Mouse (Mus musculus): ENCODE measurements at regions not wholly inside any gene's neighbourhood (a gene's known extent, or its start where the extent isn't known, plus 50 kb on each side); places are given as distances from the start of the nearest gene placed in this dataset.

DNA sequence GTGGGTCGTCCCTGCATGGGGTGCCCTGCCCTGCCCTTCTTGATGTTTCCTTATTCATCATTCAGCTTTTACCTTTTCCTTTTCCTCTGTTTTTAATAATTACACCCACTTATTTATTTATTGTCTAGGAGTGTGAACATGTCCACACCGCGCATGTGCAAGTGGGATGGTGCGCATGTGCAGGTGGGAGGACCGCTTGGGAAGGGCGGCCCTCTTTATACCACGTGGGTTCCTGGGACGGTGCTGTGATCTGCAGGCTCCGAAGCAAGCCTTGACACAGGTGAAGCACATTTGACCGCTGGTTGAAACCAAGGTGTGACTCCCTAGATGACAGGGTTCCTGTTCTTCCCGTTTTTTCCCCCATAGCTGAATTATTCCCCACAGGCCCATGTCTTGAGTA is 60.0 kb downstream of the Syf2 start:
- no peak for DNase-seq (ENCODE audit: low read depth, low spot score)

- DNase-seq (ENCODE audit: low read depth, low spot score), result no peak
These were observed 62.9 kb downstream of the Syf2 start for GRCm38 (mm10) chr4:134993526-134994122.

GRCm38 (mm10) chr4:134994205-134994604 is 63.5 kb downstream of the Syf2 start:
- no peak for DNase-seq (ENCODE audit: low read depth, low spot score)

DNA sequence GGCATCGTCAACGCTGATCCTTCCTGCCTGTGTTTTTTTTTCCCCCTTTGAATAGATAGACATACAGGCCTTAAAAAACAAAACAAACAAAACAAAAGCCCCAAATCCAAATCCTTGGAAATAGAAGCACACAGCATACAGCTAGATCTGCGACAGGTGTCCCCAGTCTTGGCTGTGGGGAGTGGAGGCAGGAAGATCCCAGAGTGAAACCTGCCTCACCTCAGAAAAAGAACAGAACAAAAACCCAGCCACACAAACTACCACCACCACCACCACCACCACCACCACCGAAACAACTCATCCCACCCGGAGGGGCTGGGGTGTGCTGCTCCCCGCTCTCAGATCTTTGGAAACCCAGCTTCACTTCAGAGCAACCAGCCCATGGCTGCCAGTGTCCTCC is 64.0 kb downstream of the Syf2 start:
- DNase-seq (ENCODE audit: low read depth, low spot score), result no peak

GRCm38 (mm10) chr4:134995052-134995451 is 64.4 kb downstream of the Syf2 start:
- DNase-seq (ENCODE audit: low read depth, low spot score), result peak; percentile 25

- no peak for DNase-seq (ENCODE audit: low read depth, low spot score)
These were observed 65.4 kb downstream of the Syf2 start for GRCm38 (mm10) chr4:134996121-134996520.

DNA sequence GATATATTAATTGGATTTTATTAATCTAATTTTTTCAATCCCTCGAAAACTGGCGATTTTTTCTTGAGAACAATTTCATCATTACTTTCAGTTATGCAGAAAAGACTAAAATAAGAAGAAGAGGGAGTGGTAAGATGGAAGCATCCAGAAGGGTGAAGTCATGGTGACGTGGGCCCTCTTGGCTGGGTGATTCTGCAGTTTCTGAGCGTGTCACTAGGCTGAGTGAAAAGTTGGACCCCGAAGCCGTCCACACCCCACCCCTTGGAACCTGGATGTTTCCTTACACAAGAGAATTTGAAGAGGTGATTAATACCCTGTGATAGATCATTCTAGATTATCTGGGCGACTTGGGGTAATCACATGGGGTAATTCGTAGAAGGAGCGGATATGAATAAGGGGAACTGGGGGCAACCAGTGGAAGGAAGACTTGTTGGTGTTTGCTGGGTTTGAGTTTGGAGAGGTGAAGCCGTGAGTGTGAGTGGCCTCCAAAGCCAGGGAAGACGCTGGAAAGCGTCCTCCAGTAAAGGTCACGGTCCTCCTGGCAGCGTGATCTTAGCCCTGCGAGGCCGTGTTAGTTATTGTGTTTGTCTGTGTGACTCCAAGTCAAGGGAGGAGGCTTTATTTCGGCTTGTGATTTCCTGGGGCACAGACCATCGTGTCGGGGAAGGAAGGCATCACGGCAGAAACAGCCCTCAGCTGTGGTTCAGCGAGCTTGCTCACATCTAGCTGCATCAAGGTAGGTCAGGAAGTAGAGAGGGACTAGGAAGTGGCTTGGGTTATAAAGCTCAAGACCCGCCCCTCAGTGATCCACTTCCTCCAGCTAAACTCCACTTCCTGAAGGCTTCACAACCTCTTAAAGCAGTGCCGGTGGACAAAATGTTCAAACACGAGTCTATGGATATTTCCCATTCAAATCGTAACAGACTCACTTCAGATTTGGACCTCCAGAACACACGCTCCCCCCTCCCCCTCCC is 67.0 kb downstream of the Syf2 start:
- DNase-seq (ENCODE audit: low read depth, low spot score), result peak; percentile 26

GRCm38 (mm10) chr4:134998928-134999658 is 68.4 kb downstream of the Syf2 start:
- DNase-seq (ENCODE audit: low read depth, low spot score), result peak; percentile 18

DNA sequence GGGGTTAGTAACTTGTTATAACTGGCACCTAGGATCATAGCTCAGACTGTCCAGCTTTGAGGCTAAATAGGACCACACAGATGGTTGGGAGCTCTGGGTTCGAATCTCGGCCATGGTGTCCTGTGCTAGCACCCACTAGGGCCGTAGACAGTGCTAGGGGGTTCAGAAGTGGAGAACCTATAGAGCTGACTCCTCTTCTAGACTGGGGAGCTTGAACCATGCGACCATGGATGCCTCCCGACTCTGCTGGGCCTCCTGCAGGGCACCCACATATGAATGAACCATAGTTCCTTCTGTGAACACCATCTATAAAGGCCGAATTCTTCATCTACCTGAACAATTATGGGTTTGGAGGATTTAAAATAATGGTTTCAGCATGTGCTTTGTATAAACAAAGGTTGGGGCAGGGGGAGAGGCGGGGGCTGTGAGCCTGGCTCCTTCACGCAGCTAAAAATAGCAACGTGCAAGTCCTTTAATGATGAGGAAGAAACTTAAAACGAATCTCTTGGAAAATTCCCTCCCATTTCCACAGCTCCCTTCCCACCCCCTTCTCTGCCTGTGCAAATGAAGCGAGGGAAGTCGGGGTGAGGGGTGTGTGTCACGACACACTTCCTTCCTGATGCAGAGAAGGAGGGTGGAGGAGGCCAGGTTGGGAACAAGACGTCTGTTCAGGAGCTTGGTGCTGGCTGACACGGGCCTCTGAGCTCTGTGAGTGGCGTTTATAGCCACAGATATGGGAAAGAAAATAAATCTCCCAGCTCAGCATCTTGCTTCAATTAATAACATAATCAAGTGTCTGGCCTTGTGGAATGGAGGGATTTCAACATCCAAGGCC is 71.6 kb downstream of the Syf2 start:
- DNase-seq (ENCODE audit: low read depth, low spot score), result no peak

- DNase-seq (ENCODE audit: low read depth, low spot score), result no peak
These were observed 80.7 kb downstream of the Syf2 start for GRCm38 (mm10) chr4:135011365-135011764.

- no peak for DNase-seq (ENCODE audit: low read depth, low spot score)
These were observed 82.2 kb downstream of the Syf2 start for GRCm38 (mm10) chr4:135012945-135013344.

- DNase-seq (ENCODE audit: low read depth, low spot score), result no peak
These were observed 83.2 kb downstream of the Syf2 start for GRCm38 (mm10) chr4:135013932-135014331.

DNA sequence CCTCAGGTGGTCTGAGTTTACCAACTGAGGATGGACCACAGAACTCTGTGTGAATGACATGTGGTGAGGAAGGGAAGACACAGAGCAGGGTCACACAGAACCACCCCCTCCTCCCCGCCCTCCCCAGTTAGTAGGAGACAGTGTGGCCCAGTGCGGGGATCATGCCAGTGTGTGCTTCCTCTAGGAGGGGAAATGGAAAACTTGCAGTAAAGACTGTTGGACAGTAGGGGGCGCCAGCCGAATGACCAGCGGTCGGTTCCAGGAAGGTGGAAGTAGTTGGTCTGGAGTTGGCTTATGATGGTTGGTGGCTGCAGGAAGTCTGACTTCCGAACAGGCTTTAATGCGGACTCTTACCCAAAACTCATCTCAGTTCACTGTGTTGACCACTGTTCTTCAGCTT is 87.3 kb downstream of the Syf2 start:
- peak; percentile 42 for DNase-seq (ENCODE audit: low read depth, low spot score)

- no peak for DNase-seq (ENCODE audit: low read depth, low spot score)
These were observed 88.4 kb downstream of the Syf2 start for GRCm38 (mm10) chr4:135019120-135019519.

- DNase-seq (ENCODE audit: low read depth, low spot score), result no peak
These were observed 89.7 kb downstream of the Syf2 start for GRCm38 (mm10) chr4:135020262-135020991.

- DNase-seq (ENCODE audit: low read depth, low spot score), result no peak
These were observed 92.5 kb downstream of the Syf2 start for GRCm38 (mm10) chr4:135023200-135023599.

DNA sequence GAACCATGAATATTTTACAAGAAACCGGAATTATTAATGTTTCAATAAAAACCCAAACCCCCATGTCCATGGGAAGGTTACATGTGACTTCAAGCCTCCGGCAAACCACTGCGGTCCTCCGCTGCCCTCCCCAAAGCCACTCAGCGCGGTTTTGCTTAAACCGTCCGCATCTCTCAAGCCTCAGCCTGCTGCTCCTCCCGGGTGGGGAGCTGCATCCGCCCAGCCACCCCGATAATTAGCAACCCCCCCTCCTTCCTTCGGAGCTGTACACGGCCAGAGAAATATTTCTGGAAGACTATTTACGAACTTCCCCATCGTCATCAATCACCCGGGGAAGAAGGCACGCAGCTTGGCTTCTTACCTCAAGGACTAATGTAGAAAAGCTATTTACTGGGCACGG is 94.7 kb upstream of the Runx3 start:
- no peak for DNase-seq (ENCODE audit: low read depth, low spot score)

DNA sequence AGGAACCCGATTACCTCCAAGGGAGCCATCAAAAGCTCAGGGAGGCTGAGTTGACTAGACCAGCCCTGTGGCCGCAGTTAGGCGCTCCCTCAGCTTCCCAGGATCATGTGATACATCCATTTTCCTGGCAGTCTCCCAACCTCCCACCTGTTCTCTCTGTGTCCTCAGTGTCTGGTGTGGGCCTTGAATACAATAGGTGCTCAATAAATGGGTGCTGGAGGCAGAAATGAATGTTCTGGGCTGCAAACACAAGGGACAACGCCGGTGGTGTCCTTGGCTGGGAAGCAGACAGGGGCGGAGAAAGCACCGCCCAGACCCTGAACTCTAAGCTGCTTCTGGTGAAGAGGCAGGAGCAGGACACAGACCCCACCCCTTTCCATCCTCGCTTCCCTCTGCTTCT is 93.3 kb upstream of the Runx3 start:
- no peak for DNase-seq (ENCODE audit: low read depth, low spot score)

- no peak for DNase-seq (ENCODE audit: low read depth, low spot score)
These were observed 90.7 kb upstream of the Runx3 start for GRCm38 (mm10) chr4:135029723-135030122.

- no peak for DNase-seq (ENCODE audit: low read depth, low spot score)
These were observed 88.0 kb upstream of the Runx3 start for GRCm38 (mm10) chr4:135032461-135032860.

DNA sequence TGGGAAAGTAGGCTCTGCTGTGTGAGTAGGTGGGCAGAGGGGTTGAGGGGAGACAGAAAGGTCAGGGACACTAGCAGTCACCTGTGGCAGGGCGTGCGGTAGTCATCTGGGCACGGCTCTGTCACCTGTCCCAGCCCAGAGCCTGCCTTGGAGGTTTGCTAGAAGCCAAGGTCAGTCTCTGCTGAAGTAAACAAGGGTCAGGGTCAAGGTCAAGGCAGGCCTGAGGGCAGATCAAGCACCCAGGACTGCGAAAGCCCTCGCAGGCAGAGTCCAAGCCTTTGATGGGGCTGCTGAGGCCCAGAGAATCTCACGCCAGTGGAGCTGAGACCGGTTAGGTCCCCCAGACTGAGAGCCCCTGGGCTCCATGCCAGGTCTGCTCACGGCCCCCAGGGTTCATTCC is 87.2 kb upstream of the Runx3 start:
- no peak for DNase-seq (ENCODE audit: low read depth, low spot score)
